Mouse (Mus musculus): ENCODE measurements at regions not wholly inside any gene's neighbourhood (a gene's known extent, or its start where the extent isn't known, plus 50 kb on each side); places are given as distances from the start of the nearest gene placed in this dataset.

DNA sequence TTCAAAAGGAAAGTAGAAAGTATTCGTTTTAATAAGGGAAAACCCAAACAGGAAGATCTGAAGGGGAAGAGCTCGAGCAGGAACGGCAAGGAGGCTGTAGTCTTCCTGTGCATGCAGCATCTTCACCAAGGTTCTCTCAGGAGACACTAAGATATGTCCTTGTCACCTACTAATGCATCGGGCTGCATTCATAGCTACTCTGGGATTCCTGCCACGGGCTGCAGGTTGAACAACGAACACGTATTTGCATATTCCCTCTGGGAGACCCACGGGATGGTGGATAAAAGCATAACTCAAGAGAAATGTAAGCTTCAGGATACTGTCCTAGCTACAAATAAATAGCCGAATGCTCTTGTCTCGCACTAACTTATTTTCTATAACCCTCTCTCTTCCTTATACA is 197.7 kb downstream of the Gm11361 start:
- DNase-seq (ENCODE audit: low read depth): no peak

DNA sequence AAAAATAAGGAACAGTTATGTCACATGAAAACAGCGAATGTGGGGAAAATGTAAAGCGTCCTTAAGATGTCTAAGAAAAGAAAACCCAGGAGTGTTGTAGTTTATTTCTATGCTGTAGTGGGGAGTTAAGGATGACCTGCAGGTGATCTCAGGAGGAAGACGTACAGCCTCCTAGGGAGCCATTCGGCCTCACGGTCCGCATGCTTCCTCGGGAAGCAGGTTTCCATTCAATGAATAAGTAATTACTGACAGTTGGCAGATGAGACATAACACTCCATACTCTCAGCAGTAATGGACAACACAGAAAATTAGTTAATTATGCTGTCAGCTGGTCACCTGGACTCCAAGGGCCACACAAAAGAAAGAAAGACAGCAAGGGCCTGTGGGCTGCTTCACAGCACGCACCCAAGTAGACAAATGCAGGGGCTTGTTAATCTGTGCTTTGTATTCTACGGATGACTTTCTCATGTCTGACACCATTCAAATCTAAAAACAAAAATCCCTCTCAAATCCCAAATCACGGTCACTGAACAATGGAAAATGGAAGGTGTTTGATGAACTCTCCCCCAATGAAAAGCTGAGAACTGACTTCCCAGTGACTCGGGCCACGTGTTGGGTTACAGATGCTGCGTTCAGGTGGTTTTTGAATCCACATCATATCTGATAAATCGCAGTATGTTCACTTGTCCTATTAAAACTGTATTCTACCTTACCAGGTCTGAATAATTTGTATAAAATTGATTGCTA is 193.5 kb downstream of the Gm11361 start:
- DNase-seq (ENCODE audit: low read depth): no peak

DNA sequence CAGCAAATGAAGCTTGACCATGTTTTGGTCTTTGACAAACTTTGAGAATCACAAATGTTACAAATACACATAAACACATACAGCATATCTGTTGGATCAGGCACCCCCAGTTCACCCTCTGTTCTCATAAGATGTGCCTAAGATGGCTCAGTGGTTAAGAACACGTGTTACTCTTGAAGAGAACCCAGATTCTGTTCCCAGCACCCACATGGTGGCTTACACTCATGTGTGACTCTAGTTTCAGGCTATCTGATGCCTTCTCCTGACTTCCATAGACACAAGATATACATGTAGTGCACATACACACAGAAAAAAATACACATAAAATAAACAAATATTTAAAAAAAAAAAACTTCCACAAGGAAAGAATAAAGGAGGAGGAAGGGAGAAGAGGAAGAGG is 191.7 kb downstream of the Gm11361 start:
- DNase-seq (ENCODE audit: low read depth): no peak

DNA sequence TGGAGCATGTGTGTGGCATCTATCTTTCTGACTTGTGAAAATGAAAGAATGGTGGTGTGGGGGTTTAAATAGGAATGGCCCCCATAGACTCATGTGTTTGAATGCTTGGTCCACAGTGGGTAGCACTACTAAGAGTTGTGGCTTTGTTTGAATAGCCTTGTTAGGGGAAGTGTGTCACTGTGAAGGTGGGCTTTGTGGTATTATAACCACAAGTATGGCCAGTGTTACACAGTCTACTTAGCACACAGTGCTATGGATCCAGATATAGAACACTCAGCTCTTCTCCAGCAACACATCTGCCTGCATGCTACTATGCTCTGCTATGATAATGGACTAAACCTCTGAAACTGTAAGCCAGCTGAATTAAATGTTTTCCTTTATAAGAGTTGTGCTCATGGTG is 184.9 kb downstream of the Gm11361 start:
- DNase-seq (ENCODE audit: low read depth): no peak

DNA sequence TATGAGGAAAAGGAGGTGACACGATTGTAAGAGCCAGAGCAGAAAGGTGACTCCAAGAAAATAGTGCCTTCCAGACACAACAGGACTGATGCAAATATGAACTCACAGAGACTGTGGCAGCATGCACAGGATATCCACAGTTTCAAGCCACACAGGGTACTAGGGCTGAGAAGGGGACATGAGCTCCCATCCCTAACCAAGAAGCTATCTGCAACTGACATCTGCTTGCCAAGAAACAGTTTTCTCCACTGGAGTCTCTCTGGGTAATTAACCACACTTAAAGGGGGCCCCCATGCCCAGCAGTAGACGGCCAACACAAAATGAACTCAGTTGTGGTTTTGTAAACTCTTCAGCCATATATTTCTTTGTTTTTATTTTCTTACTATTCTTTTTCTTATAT is 176.1 kb downstream of the Gm11361 start:
- no peak for DNase-seq (ENCODE audit: low read depth)

DNA sequence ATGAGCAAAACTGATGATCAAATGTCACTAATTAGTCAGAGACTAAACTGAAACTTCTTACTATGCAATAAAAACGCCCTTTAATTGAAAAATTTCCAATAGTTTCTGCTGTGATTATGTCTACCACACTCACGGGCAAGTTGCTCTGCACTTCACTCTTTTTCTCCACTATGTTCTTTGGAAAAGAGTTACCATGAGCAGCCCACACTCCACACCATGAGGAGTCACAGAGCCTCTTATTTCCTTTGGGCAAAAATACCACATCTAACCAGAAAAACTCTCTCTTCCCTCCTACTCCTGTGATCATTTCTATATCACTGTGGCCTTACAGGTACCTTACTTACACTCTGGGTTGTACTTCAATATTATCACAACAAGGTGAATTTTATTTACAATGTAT is 174.7 kb downstream of the Gm11361 start:
- DNase-seq (ENCODE audit: low read depth): no peak

DNA sequence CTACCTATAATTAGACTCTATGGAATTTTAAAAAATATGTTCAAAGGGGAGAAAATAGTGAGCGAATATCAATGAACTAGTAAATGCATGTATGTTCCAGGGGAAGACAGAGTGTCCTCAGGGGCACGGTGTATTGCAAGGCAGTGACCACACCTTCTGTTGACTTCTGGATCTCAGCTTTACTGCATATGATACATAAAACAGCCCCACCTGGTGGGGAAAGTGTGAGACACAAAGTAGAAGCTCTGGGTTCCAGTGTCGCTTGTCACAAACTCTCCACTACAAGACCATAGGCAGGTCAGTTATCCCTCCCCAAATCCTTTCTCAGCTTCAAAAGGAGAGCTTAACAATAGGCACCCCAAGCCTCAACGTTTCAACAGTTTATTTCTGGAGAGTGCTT is 168.8 kb downstream of the Gm11361 start:
- DNase-seq (ENCODE audit: low read depth): no peak

DNA sequence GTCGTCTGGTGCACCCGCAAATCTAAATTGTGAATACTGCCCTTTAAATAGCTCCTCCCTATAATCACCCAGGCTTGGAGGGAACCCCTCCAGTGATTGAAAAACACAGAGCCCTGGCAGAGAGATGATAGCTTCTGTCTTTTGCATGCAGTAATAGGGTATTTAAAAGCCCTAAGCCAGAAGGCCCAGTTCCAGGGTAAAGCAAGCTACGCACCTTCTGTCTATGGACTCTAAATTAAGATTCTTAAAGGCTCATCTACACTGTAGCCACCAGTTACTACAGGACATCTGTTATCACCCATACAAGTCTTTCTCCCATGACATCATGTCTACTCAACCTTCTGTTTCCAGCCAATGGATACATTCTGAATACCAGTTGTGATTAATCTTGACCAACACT is 167.8 kb downstream of the Gm11361 start:
- DNase-seq (ENCODE audit: low read depth): no peak

DNA sequence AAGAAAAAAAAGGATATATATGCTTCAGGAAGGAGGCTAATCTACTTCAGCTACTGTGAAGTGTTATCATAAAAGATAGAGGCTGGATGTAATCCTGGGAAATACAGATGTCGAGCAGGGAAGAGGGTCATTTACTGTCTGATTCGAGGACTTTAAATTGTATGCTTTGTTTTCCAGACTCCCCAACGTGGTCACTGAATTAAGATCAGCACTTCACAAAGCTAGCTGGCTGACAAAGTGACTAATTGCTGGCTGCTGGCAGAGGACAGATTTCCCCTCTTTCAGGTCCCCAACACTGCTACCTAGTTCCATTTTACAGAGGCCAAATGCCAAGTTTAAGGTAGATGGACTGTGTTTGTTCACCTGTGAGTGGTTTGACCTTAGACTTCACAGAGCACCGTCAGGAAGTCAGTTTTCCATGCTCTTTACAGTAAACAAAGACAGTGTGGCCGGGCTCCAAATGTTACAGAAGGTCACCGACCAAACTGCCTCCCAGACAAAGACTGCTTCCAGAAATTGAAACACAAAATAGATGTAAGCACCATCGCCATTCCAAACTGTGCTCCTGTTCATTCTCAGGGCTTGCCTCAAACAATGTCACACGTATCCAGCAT is 167.2 kb downstream of the Gm11361 start:
- DNase-seq (ENCODE audit: low read depth): no peak

DNA sequence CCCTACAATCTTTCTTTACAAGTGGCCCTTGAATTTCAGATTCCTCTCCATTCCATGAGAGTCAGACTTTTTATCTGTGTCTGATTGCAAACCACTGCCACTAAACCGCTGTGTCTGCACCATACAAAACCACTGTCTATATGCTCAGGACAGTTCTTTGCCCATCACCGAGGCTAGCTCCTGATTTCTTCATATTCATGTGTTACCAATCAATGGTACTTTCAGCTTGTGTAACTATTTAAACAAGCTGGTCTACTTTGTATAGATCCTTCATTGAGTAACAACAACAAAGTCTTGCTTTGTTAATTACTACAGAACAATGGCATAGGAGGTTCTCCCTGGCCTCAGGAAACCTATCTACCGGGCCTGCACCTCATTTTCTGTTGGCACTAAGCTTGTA is 164.0 kb downstream of the Gm11361 start:
- no peak for DNase-seq (ENCODE audit: low read depth)

DNA sequence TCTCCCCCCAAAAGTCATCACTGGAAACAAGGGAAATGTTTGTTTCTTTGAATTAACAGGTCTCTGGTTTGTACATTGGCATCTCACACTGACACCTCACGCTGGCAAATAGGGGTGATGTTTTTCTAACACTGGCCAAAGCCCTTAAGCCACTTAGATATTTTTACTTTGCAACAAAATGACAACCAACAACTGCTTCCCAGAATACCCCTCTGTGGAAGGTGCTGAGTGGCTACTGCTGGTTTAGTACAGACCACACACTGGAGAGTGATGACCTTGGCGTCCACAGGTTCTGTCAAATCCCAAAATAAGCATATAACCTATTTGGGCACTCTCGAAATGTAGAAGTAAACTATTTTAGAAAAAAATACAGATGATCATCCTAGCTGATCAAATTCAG is 163.3 kb downstream of the Gm11361 start:
- DNase-seq (ENCODE audit: low read depth): no peak

DNA sequence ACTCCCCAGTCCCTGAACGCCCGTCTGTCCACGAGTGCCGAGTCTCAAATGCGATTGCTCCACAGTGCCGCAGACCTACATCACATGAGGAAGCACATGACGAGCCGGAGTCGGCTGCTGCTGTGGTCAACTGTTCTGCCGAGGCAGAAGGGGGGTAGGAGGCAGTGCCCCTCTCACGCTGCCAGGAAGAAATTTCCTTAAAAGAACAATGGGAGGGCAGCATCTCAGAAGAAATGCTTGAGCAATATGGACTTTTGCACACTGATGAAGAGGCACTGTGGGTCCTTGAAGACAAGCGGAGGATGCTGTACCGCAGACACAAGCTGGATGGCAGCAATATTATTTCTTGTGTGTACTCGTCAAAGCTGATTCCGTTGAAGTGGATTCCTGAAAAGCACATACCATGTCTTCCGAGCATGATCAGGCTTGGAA is 162.6 kb downstream of the Gm11361 start:
- DNase-seq (ENCODE audit: low read depth): no peak

DNA sequence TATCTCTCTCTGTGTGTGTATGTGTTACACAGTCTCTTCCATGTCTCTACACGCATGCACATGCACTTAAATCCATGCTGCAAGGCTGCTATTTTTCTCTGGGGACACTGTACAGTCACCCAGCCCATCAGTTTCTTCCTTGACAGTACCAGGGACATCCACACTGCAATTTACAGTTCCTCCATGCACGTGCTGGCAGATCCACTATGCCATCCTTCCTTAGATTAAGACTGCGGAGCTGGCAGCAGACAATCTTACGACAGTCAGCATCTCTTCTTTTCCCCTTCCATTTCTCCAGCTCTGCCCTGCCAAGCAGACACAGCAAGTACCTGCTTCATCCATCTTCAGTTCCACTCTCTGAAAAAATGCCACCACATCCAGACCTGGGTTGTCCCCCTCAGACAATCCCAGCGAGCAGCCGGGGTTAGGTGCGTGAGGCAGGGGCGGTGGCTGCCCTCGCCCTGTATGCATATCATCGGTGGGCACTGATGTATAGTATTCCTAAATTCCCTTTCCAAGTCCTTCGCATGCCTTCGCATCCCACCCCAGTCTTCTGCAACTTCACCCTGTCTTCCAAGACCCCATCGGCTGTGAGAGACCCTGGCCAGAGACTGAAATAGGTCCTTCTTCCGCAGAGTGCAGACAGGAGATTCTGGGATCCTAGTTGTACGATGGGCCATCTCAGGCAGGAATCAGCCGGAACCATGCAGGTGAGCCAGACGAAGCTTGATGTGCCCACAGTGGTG is 161.8 kb downstream of the Gm11361 start:
- no peak for DNase-seq (ENCODE audit: low read depth)

DNA sequence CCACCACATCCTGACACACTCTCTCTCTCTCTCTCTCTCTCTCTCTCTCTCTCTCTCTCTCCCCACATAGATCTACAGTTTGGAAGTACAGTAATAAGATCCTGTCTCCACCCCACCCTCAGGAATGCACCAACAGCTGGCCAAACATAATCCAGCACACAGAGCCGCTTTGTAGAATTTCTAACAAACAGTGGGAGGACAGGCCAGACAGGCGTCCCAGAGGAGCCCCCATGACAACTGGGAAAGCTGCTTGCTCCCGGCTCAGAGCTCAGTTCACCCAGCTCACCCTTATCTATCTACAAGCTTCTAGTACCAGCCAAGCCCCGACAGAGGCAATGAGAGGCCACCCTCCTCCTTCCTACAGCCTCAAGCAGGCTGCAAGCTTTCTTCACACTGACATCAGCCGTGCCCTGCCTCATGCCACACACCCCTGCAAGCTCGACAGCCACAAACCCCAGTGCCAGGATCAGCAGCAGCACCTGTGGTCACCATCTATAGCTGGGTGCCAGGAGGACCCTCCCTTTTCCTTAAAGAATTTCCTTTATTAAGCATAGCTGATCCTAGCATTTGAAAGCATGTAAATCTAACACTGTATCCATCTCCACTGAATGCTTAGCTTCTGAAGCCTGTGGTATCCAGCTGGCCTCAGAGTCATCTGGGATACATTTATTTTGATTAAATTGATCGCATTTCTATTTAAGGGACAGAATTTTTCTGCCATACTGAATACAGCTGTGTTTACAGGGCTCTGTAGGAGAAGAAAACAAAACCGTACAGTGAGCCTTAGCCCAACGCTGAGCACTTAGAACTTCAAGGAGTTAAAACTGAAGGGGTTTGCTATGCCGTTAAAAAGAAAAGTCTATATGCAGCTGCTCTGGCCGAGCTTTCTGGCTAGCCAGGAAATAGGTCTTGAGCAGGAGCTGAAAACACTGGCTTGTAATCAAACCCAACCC is 160.9 kb downstream of the Gm11361 start:
- DNase-seq (ENCODE audit: low read depth): peak; percentile 82

DNA sequence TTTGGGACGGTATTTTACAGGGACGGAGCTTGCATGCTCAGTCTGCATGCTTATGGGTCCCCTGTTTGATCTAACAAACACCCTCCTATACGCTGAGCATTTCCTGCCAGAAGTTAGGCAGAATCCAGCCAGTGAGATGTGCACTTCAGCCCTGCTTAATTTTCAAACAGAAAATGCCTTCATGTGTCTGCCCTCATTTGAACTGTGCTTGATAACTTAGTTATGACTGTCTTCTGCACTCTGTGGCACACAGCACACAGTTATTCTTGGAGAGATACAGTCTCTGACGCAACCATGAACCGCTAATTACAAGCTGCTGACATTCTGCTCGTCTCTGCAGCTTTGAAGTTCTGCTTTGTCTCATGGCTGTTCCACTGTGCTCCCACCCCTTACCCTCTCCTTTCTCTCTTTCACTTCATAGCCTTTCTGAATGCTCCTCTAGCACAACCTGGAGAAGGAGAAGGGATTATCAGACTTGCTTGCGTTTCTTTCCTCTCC is 160.2 kb downstream of the Gm11361 start:
- peak; percentile 79 for DNase-seq (ENCODE audit: low read depth)

DNA sequence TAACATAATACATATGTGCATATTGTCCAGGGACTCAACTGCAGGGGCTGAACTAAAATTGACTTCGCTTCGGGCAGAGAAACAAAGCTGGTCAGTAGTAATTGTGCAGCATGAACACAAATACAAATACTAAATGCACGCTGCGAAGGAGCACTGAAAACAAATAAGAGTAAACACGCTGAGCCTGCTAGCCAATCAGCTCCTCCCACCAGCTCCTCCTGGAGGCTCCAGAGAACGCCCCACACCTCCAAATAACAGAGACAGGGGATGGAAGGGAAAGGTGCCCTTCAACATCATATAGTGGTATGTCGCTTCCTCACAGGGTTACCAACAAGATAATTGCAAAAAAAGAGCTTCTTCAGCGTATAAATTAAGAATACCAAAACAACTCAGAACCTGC is 159.6 kb downstream of the Gm11361 start:
- no peak for DNase-seq (ENCODE audit: low read depth)

DNA sequence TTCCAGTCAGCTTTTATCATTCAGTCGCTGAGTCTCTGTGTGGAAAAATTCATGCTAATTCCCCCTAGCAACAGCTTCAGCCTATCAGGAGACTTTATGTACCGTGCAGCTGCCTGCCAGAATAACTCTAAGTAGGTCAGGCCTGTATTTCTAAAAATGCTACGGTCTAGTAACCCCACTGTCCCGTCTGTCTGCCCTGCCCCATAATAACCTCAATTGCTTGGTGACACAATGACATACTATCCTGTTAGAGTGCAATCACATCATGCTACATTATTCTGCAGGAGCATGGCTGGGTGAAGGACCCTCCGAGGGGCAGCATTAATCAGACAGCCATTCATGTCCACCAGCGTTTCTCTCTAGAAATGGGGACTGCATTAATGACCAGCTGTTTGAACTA is 158.9 kb downstream of the Gm11361 start:
- no peak for DNase-seq (ENCODE audit: low read depth)

DNA sequence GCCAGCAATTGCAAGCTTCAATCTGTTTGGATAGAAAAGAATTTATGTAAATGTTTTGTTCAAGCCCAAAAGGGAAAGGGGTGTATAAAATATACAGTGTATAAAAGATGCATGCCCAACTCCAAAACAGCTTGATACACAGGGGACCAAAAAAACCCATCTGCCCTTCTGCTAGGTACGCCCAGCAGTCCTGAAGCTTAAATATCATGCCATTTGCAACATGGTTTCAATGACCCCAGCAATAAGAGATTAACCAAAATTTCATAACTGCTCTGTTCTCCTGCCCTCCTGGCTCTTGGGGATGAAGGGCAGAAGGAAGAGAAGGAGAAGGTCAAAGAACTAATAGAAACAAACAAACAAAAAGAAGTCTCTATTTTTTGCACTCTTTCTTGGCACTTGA is 158.4 kb downstream of the Gm11361 start:
- DNase-seq (ENCODE audit: low read depth): no peak

DNA sequence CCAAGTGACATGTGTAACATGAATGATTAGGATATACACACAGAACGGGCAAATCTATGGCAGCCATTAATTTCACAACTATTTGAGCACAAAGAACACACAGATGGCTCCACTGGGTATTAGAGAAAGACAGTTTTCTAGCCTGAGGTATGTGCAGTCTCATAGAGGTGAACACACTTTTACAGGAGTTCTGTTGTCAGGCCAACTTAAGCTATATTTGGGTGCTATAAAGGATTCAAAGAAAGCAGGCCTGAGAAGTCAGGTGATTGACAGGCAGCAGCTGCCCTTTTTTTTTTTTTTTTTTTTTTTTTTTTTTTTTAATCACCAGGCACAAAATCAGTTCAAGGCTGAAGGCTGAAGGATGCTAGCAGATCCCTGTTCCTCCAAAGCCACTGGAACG is 153.0 kb downstream of the Gm11361 start:
- no peak for DNase-seq (ENCODE audit: low read depth)

DNA sequence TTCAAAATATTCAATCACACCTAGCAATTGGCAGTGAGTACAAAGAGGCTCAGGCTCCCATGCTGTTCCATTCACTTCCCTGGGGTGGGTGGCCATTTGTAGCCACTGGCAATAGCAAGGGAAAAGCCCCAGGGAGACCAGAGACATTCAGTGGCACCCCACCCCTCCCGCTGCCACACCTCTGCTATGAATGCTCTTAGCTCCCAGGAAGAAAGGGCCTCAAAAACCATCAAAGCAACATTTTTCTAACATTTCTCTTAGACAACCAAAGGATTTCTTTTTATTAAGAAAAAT is 152.2 kb downstream of the Gm11361 start:
- DNase-seq (ENCODE audit: low read depth): no peak

DNA sequence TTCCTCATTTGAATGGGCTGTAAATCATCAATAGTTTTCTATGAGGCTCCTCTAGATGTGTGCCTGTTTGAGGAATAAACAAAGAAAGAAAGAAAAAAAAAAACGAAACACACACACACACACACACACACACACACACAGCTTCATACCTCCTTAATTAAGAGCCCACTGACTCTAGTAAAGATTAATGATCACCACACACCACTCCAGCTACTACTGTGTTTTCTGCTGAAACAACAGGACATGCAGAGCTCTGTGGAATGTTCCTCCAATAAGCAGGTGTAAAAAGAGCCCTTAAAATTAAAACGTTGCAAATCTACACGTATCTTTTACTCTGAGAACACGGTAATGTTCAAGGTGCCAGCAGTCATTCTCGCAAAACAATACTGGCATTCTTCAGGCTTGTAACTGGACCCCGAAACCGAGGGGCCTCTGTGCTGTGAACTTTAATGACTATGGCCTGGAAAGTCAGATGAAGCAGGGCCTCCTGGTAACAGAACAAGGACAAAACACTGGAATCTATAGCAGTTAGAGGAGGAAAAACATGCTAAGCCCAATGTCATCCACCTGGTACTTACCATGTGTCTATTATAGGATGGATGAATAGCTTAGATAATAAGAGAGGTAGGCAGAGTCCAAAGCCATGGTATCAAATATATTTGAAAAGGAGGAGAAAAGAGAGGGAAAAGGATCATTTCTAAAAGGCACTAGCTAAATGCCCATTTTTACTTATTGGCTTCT is 151.7 kb downstream of the Gm11361 start:
- DNase-seq (ENCODE audit: low read depth): no peak

DNA sequence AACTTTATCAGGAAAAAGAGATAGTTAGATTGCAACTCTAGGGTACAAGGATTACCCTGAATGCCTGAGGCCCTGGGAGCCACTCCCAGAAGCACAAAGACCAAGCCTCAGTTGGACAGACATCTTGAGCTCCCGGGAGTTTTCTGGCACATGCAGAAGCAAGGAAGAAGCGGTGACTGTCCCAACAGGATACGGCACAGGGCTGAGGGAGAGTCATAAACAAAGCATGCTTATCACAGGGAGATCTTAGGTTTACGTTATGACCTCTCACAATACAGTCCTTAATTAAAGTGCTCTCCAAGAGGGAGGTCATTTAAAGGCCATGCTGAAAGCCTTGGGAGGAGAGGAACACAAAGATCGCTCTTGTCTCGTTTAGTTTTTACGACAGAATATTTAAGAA is 143.1 kb downstream of the Gm11361 start:
- DNase-seq (ENCODE audit: low read depth): no peak
